Mouse (Mus musculus) right cerebral cortex, adult 2 months (tissue): ENCODE measurements around the gene Slc22a17.

Experiments used
- DNase-seq, 2 experiments: peaks; one replicate each; pipeline ENCODE4 v3.0.0; 2021 to 2022; ENCODE audit warnings: low spot score in 2 of 2

Slc22a17 gene

DNA sequence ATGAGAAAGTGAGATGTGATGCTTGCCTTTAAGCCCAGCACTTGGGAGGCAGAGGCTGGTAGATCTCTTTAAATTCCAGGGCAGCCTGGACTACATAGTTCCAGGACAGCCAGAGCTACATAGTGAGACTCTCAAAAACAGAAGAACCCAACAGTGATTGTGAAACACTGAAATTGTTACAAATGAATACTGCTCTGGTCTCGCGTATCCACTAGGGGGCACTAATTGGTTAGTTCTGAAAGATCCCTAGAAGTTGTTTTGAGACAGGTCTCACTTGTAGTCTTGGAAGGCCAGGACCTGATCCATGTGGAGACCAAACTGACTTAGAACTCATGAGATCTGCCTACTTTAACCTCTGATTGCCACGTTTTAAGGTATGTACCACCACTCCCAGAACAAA, 12.5 kb downstream of the Slc22a17 start:
- peak; percentile 84 to 88 for DNase-seq

DNA sequence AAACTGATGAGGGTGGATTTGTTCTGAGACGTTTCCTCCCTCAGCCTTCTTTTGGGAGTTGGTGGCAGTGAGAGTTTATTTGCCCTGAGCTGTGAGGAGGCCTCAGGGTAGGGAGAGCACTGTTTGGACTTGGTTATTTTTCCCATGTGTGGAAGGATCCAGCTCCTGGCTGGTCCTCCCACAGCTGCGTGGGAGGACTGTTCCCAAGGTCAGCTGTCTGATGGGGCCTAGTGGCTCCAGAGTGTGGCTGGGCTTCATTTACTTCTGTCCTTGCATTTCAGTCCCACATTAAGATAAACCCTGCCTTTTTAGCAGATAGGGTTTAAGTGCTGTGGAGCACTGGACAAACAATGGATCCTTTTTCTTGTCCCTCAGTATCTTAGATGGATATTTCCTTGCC, 15.5 kb downstream of the Slc22a17 start:
- DNase-seq: no peak

DNA sequence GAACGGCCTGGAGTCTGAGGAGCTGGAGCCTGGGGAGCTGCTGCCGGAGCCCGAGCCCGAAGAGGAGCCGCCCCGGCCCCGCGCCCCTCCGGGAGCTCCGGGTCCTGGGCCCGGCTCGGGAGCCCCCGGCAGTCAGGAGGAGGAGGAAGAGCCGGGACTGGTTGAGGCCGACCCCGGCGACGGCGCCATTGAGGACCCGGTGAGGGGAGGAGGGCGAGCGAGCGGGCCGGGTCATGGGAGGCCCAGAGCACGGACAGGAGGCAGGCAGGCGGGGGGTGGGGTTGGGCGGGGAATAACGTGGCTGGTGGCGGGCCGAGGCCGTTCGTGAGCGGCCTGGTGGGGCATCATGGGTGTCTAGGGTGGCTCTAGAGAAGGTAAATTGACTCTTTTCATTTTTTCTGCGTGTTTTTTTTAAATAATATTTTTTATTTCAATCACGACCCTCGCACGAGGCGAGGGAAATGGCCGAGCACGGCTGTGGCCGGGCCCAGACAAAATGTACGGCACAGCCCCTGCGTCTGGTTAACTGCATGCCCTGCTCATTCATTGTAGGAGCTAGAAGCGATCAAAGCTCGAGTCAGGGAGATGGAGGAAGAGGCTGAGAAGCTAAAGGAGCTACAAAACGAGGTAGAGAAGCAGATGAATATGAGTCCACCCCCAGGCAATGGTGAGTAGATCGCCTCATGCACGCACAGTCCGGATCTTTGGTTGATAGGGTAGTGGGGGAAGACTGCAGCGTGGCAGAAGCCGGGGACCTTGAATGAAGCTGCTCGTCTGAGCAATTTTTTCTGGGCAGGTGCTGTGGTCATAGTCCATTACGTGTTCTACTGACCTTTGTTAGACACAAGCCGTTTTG, 18.4 kb downstream of the Slc22a17 start:
- peak; percentile 45 to 62 for DNase-seq

DNA sequence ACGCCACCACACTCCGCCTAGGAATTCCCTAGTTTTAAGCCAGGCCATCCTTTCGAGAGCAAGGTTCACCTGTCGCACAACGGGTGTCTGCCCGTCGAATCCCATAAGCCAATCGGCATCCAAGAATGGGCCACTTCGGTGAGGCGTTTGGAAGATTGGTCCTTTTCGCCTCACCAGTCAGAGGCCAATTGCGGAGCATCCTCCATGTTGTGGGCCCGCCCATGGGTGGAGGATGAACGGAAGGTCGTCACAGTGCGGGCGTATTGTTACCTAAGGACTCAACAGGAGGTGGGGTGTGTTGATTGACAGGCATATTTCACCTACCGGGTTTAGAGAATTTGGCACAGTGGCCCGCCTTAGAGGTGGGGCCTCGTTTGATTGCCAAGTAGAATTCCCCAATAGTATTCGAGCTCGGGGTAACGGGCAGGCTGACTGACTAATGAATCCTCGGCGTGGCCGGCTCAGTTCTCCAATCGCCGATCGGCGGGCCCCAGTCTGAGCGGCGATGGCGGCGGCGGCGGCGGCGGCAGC, 19.2 kb downstream of the Slc22a17 start:
- peak; percentile 99 for DNase-seq

DNA sequence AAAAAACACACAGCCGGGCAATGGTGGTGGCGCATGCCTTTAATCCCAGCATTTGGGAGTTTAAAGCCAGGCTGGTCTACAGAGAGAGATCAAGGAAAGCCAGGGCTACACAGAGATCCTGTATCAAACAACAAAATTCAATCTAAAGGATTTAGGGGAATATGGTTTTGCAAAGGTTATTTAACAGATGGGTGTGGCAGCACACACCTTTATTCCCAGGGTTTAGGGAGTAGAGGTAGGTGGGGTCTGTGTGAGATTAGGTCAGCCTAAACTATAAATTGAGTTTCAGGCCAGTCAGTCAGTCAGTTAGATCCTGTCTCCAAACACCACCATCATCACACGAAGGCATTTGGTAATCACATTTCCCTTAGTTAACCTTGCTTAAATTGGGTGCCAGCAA, 20.7 kb downstream of the Slc22a17 start, which contains the start of gene Pabpn1:
TSS of gene Pabpn1 (plus strand) at position 301 of the 400 bp plus-strand sequence.
- no peak for DNase-seq

DNA sequence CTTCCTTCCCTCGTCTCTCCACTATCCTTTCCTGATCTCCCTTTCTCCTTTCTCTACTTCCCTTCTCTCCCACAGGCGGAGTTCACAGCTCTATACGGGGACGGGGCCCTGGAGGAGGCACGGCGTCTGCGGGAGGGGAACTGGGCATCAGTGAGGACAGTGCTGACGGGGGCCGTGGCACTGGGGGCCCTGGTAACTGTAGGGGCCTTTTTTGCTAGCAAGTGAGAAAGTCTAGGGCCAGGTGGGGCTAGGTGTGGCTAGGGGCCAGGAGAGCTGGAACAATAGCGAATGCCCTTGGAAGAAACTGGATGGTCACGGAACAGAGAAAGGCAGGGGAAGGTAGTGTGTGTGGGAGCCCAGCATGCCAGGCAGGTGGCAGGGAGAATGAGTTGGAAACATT, 27.6 kb downstream of the Slc22a17 start:
- no peak for DNase-seq

DNA sequence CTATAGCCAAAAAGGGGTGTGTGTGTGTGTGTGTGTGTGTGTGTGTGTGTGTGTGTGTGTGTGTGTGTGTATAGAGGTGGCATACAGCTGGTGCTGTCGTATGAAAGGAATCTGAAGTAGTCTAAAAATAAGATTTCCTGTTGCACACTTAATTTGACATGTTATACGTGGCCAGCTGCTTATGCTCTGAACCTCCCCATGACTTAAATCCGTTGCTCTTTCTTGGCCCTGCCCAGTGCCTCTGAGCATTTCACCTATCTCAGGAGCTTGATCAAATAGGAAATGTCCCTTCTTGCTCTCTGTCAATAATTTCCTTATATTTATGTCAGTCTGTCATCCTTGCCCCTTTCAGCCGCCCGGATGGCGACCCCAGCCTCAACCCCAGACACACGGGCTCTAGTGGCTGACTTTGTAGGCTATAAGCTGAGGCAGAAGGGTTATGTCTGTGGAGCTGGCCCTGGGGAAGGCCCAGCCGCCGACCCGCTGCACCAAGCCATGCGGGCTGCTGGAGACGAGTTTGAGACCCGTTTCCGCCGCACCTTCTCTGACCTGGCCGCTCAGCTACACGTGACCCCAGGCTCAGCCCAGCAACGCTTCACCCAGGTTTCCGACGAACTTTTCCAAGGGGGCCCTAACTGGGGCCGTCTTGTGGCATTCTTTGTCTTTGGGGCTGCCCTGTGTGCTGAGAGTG, 28.8 kb downstream of the Slc22a17 start:
- no peak for DNase-seq

DNA sequence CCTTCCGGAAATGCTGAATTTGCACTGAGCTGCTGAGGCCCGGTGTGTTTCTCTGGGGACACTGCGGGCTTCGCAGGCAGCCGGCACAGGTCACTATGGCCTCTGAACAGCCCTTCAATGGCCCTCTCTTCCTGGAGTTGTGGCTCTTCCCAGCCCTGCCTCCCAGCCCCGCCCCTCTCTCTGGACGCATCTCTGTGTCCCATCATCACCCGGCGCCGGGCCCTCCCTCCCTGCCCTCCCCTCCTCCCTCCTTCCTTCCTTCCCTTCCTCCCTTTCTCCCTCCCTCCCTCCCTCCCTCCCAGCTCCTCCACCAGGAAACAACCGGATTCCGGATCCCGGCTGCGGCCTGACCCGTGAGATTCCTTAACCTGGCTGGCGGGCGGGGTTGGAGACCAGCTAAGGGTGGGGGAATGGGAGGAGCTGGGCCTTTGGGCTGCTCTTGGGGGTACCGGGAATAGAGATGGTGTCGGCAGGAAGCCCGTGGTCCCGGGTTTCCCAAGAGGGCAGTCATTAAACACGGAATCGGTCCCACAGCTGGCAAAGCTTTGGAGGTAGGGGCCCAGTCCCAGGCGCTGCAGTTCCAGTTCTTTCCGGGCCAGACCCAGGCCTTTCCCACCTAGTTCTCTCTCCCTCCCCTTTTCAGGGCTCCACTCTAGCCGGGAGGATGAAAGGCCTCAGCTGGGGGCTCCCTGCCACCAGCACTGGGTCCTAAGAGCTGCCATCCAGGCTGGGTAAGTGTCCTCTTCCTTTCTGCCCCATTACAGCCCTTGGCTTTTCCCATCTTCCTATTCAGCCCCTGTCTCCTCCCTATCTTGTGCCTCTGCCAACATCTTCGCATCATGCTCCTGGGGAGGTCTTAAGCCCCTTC, 29.5 kb downstream of the Slc22a17 start, which contains the start of the genes Bcl2l2 and Gm20521:
TSS of gene Bcl2l2 (plus strand) at position 224 of the 868 bp plus-strand sequence.
TSS of gene Gm20521 (plus strand) at position 288 of the 868 bp plus-strand sequence.
- DNase-seq: peak; percentile 64 to 74

DNA sequence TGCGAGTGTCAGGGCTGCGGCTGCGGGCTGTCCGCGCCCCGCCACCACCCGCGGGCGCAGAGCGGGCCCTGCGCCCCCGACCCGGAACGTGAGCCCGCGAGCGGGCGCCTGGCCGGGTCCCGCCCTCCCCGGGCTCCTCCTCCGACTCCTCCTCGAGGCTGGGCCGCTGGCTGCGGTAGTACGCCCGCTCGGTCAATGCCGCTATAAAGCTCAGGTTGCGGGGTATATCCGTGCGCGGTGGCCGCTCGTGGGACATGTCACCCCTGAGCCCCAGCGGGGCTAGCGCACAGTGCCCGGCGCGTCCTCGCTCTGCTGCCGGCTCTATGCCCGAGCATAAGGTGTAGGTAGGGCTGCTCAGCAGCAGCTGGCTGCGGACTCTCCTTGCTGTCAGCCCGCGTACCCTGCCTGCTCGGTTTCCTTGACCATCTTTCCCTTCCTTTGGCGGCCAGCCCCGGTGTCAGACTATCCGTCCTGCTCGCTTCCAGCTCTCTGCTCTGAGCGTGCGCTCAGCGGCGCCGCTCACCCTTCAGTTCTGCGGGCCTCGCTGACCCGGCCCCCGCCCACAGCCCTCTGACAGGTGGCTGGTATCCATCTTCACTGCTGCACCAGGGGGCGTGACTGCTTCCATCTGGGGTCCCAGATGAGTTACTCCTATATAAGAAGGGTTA, 35.8 kb downstream of the Slc22a17 start, which contains the start of gene Ppp1r3e:
TSS of gene Ppp1r3e (minus strand) at position 503 of the 668 bp plus-strand sequence.
- peak; percentile 62 to 68 for DNase-seq

DNA sequence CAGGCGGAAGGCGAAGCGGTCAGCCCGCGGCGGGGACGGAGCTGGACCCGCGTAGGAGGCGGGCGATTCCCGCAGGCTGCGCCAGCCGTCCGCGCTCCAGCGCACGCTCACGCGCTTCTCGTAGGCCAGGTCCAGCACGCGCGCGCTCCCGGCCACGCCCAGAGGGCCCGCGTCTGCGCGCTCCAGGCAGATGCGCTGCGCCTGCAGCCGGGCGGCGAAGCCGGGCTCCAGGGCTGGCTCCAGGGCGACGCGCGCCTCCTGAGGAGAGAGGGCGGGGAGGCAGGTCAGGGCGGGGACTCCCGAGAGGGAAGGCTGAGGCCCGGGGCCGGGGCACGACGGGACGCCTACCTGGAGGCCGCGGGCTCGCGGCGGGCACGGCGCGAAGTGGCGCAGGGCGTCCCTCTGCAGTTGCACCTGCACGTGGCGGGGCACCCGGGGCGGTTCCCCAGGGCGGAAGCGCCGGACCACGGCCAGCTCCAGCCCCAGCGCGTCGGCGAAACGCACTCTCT, 36.3 kb downstream of the Slc22a17 start:
- peak; percentile 81 to 91 for DNase-seq

DNA sequence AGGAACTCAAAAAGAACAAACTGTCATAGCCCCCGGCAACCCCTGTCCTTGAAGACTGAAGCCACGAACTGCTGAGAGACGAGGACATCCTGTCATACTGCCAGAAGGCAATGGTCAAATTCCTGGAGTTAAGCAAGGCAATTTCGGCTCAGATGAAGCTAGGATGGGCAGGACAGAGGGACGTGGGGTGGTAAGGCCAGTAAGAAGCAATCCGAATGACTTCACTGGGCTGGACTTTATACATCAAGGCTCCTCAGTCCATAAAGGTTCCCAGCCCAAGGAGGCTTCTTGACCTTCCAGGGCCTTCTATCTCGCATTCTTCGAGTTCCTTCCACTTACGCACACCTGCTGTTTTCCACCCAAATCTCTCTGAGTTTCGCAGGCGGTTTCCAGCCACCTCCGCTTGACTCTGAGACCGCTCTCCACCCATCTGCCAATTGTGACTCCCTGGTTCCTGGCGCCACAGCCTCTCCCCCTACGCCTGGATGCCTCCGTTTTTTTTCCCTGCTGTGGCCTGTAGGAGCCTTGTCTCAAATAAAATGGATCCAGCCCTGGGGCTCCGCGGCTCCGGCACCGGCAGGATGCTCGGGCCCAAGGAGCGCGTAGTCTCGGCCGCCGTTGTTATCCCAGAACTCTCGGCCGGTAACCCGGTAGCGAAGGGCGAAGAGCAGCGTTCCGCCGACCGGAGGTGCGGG, 36.9 kb downstream of the Slc22a17 start:
- peak in 1 of 2 experiments; percentile 63 for DNase-seq

DNA sequence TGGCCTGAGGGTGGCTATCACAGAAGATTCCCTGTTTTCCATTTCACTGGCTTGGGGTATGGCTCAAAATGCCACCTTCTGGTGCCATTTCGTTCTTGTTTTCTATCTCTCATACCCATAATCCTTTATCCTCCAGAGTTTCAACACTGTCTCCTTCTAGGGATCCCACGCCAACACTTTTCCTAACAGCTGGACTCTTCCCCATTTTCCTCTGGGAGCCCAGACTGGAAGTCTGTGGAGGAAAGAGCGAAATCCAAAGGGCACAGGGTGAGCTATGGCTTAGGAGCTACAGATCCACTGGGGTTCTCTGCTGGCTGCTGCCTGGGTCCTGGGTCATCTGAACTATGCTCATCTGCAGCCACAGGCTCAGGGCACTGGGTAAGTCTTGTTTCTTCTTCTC, 38.8 kb downstream of the Slc22a17 start:
- no peak for DNase-seq

DNA sequence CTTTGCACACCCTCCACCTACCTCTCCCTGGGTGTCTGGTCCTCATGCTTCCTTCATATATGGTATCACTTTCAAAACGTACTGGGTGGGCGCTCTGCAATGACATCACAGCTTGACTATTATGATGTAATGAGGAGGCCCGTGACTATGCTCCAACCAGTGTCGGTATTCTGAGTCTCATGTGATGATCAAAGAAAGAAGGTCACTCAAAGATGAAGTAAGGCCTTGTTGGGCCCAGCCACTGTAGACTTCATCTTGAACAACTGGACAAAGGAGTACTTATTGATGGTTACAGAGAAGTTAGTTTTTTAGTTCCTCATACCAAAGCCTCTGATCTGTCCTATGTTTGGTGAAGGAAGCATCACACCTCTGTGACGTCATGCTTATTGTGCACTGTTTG, 42.1 kb downstream of the Slc22a17 start, which contains the start of gene Homez:
TSS of gene Homez (minus strand) at position 101 of the 400 bp plus-strand sequence.
- no peak for DNase-seq

DNA sequence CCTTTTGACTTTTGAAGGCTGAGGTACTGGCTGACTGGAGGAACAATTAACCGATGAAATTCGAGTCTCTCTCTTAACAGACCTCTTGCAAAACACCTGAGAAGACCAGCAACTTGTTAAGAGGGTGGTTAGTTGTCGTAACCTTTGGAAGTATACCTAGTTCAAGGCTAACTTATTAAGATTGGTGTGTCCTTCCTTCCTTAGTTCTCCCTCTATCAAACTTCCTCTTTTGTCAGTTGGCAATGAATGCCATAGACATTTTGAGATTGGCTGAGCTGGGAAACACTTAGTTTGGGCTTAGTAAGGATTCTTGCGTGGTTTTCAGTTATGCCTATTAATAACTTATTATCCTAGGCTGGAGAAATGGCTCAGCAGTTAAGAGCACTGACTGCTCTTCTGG, 44.9 kb downstream of the Slc22a17 start:
- no peak for DNase-seq

DNA sequence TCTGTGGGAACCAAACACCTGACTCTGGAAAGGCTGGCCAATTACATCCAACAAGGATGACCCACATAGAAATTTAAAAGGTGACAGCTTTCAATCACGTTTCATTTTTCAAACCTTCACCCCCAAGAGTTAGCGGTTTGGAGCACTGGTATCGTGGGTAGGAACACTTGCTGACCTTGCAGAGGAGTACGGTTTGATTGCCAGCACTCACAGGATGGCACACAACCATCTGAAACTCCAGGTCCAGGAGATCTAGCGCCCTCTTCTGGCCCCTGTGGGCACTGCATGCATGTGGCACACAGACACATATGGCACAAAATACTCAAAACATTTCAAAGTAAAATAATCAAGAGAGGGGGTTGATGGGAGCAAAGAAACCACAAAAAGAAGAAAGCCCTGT, 46.0 kb downstream of the Slc22a17 start:
- DNase-seq: no peak

DNA sequence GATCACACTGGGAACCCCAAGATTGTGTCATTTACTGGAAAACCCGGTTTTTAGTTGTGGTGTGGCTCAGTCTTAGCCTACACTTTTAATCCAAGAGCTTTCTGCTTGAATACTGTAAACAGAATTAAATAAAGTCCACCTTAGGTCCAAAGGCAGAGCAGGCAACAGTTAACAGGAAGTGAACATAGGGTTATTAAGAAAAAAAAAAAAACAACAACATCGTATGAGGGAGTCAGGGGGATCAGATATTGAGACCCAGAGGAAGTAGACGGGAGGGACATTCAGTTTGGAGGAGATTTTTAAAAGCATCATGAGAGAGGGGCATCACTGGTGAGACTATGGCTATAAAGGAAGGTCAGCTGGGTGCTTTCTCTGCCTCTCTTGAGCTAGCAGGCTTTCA, 46.7 kb downstream of the Slc22a17 start:
- DNase-seq: no peak

DNA sequence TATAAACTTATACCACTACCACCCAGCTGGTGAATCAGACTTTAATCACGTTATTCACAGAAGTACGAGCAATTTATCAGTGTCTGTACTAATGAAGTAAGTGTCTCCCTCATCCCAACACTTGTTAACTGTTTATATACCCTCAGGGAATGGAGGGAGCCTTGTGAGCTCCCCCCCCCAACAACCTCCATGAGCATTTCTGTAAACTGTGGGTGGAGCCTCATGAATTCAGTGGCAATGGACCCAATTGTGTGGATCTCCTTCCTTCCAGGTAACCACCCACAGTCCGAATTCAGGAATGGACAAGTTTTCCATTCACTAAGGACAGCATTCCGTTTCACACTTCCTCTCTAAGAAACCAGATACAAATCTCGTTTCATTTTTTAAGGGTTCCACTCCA, 47.3 kb downstream of the Slc22a17 start:
- DNase-seq: no peak

DNA sequence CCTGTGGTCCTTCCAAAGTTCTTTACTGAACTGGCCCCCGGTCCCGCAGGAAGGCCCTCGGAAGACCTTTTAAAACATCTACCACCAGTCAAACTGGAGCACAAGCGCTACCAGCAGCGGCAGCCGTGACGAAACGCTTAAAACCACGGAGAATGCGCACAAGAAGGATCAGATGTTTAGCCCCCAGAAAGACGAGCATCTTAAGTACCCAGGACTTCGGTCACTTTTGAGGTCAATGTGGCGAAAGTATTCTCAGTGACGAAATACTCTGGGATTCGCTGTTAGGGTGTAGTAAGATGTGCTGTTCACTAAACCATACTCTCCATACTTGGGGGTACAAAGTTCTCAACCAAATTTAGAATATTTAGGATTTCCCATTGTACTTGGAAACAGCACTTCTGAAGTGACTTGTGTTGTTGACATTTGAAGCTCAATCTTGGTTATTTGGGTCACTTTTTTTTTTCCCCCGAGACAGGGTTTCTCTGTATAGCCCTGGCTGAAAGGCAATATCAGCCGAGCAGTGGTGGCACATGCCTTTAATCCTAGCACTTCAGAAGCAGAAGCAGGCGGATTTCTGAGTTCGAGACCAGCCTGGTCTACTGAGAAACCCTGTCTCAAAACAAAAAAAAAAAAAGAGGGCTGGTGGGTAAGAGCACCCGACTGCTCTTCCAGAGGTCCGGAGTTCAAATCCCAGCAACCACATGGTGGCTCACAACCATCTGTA, 48.5 kb downstream of the Slc22a17 start:
- DNase-seq: no peak
